Mouse (Mus musculus): ENCODE results near the gene Fermt3. TPM values are rescaled to one million over a fixed set of nuclear protein-coding genes. Genes with fewer than 3 reads are reported as not detected.

Gene Fermt3
- 103 and 105 TPM in 2 replicates for polyA plus RNA-seq (2015; fragmentation: Nextera tagmentation; extraction: Ambion mirVana)

- no peaks in the 10 kb centered on the region for H3K27me3 ChIP-seq (ENCODE audit: control insufficient read depth, insufficient read depth, low read depth, low read length)
- peak within 1 kb of the TSS; percentile 82 for H3K9ac ChIP-seq (ENCODE audit: low read depth, low read length)
- WGBS (ENCODE audit: insufficient replicate concordance) = 14% methylated on average over 5 of the region's 5 CpGs
- peaks cover 18% of the 10 kb centered on the region for H3K4me1 ChIP-seq (ENCODE audit: control insufficient read depth, low read depth, low read length)
- peak within 1 kb of the TSS; percentile 90 for H3K27ac ChIP-seq (ENCODE audit: low read length)
- H3K9me3 ChIP-seq (replicated peaks; ENCODE audit: control insufficient read depth, low read length) = no peaks in the 10 kb centered on the region
- peak within 1 kb of the TSS; percentile 66 for H3K4me2 ChIP-seq (ENCODE audit: low read depth, low read length)
- peaks cover 38% of the 10 kb centered on the region for H3K36me3 ChIP-seq (ENCODE audit: control insufficient read depth, insufficient read depth)
- ATAC-seq (ENCODE audit: low read depth) = peak; percentile 81
- peak within 1 kb of the TSS; percentile 76 for H3K4me3 ChIP-seq (ENCODE audit: low read depth, low read length)
These were observed at the start of gene Fermt3 for GRCm38 (mm10) chr19:7019191-7019590. Fermt3 (minus strand) TSS chr19:7019469.

GRCm38 (mm10) chr19:7068136-7068535 is 48.9 kb upstream of the Fermt3 start:
- Histone ChIP-seq H3K27me3 (ENCODE audit: control insufficient read depth, insufficient read depth, low read depth, low read length) (peaks cover 25% of the 10 kb centered on the region), H3K4me3 (ENCODE audit: low read depth, low read length) (no peak overlapping the region), H3K9ac (ENCODE audit: low read depth, low read length) (no peak overlapping the region; the same call in 1 of the 2 replicates), H3K9me3 (replicated peaks; ENCODE audit: control insufficient read depth, low read length) (no peaks in the 10 kb centered on the region), H3K4me1 (ENCODE audit: control insufficient read depth, low read depth, low read length) (peaks cover 20% of the 10 kb centered on the region), H3K27ac (ENCODE audit: low read length) (no peak overlapping the region), H3K4me2 (ENCODE audit: low read depth, low read length) (peak overlapping the region; percentile 43), H3K36me3 (ENCODE audit: control insufficient read depth, insufficient read depth) (no peaks in the 10 kb centered on the region)
- ATAC-seq (ENCODE audit: low read depth) = no peak
- 7% methylated on average over 14 of the region's 14 CpGs for WGBS (ENCODE audit: insufficient replicate concordance)

- Histone ChIP-seq H3K27ac (ENCODE audit: low read length) (peak overlapping the region; percentile 12; the same call in 1 of the 2 replicates), H3K27me3 (ENCODE audit: control insufficient read depth, insufficient read depth, low read depth, low read length) (peaks cover 25% of the 10 kb centered on the region), H3K9me3 (replicated peaks; ENCODE audit: control insufficient read depth, low read length) (no peaks in the 10 kb centered on the region), H3K4me2 (ENCODE audit: low read depth, low read length) (peak overlapping the region; percentile 43), H3K4me1 (ENCODE audit: control insufficient read depth, low read depth, low read length) (peaks cover 20% of the 10 kb centered on the region), H3K9ac (ENCODE audit: low read depth, low read length) (peak overlapping the region; percentile 25; the same call in 1 of the 2 replicates), H3K36me3 (ENCODE audit: control insufficient read depth, insufficient read depth) (no peaks in the 10 kb centered on the region), H3K4me3 (ENCODE audit: low read depth, low read length) (peak overlapping the region; percentile 7; the same call in 1 of the 2 replicates)
- WGBS (ENCODE audit: insufficient replicate concordance) = 24% methylated on average over 20 of the region's 20 CpGs
- ATAC-seq (ENCODE audit: low read depth) = peak; percentile 71
These were observed 48.2 kb upstream of the Fermt3 start for GRCm38 (mm10) chr19:7067344-7068050.

- Histone ChIP-seq H3K4me3 (ENCODE audit: low read depth, low read length) (no peak overlapping the region), H3K9me3 (replicated peaks; ENCODE audit: control insufficient read depth, low read length) (no peaks in the 10 kb centered on the region), H3K4me1 (ENCODE audit: control insufficient read depth, low read depth, low read length) (peaks cover 20% of the 10 kb centered on the region), H3K27me3 (ENCODE audit: control insufficient read depth, insufficient read depth, low read depth, low read length) (peaks cover 24% of the 10 kb centered on the region), H3K4me2 (ENCODE audit: low read depth, low read length) (peak overlapping the region; percentile 43), H3K9ac (ENCODE audit: low read depth, low read length) (no peak overlapping the region), H3K36me3 (ENCODE audit: control insufficient read depth, insufficient read depth) (no peaks in the 10 kb centered on the region), H3K27ac (ENCODE audit: low read length) (peak overlapping the region; percentile 12; the same call in 1 of the 2 replicates)
- 28% methylated on average over 7 of the region's 8 CpGs for WGBS (ENCODE audit: insufficient replicate concordance)
- peak; percentile 27; the same call in 1 of the 2 replicates for ATAC-seq (ENCODE audit: low read depth)
These were observed 47.6 kb upstream of the Fermt3 start for GRCm38 (mm10) chr19:7066828-7067342.

GRCm38 (mm10) chr19:7066034-7066827 is 47.0 kb upstream of the Fermt3 start:
- H3K27ac ChIP-seq (ENCODE audit: low read length) = 0 out of 2 replicates have a peak overlapping the region, but pooled peaks have one; percentile 20
- no peak for ATAC-seq (ENCODE audit: low read depth)
- H3K4me1 ChIP-seq (ENCODE audit: control insufficient read depth, low read depth, low read length) = peaks cover 20% of the 10 kb centered on the region
- H3K9ac ChIP-seq (ENCODE audit: low read depth, low read length) = no peak overlapping the region
- H3K36me3 ChIP-seq (ENCODE audit: control insufficient read depth, insufficient read depth) = no peaks in the 10 kb centered on the region
- H3K4me3 ChIP-seq (ENCODE audit: low read depth, low read length) = no peak overlapping the region
- no peaks in the 10 kb centered on the region for H3K9me3 ChIP-seq (replicated peaks; ENCODE audit: control insufficient read depth, low read length)
- H3K27me3 ChIP-seq (ENCODE audit: control insufficient read depth, insufficient read depth, low read depth, low read length) = peaks cover 19% of the 10 kb centered on the region
- H3K4me2 ChIP-seq (ENCODE audit: low read depth, low read length) = peak overlapping the region; percentile 43
- WGBS (ENCODE audit: insufficient replicate concordance) = 39% methylated on average over 15 of the region's 15 CpGs

GRCm38 (mm10) chr19:7064571-7064970 is 45.3 kb upstream of the Fermt3 start:
- Histone ChIP-seq H3K9ac (ENCODE audit: low read depth, low read length) (no peak overlapping the region), H3K36me3 (ENCODE audit: control insufficient read depth, insufficient read depth) (no peaks in the 10 kb centered on the region), H3K27me3 (ENCODE audit: control insufficient read depth, insufficient read depth, low read depth, low read length) (peaks cover 7% of the 10 kb centered on the region), H3K9me3 (replicated peaks; ENCODE audit: control insufficient read depth, low read length) (no peaks in the 10 kb centered on the region), H3K4me3 (ENCODE audit: low read depth, low read length) (no peak overlapping the region), H3K27ac (ENCODE audit: low read length) (no peak overlapping the region), H3K4me1 (ENCODE audit: control insufficient read depth, low read depth, low read length) (peaks cover 20% of the 10 kb centered on the region), H3K4me2 (ENCODE audit: low read depth, low read length) (no peak overlapping the region)
- 2% methylated on average over 3 of the region's 3 CpGs for WGBS (ENCODE audit: insufficient replicate concordance)
- peak; percentile 66 for ATAC-seq (ENCODE audit: low read depth)

- Histone ChIP-seq H3K9me3 (replicated peaks; ENCODE audit: control insufficient read depth, low read length) (no peaks in the 10 kb centered on the region), H3K36me3 (ENCODE audit: control insufficient read depth, insufficient read depth) (no peaks in the 10 kb centered on the region), H3K4me1 (ENCODE audit: control insufficient read depth, low read depth, low read length) (peaks cover 23% of the 10 kb centered on the region), H3K9ac (ENCODE audit: low read depth, low read length) (no peak overlapping the region), H3K27me3 (ENCODE audit: control insufficient read depth, insufficient read depth, low read depth, low read length) (no peaks in the 10 kb centered on the region), H3K4me3 (ENCODE audit: low read depth, low read length) (no peak overlapping the region), H3K27ac (ENCODE audit: low read length) (no peak overlapping the region), H3K4me2 (ENCODE audit: low read depth, low read length) (no peak overlapping the region)
- ATAC-seq (ENCODE audit: low read depth) = no peak
- WGBS (ENCODE audit: insufficient replicate concordance) = 74% methylated on average over 8 of the region's 8 CpGs
These were observed 43.6 kb upstream of the Fermt3 start for GRCm38 (mm10) chr19:7062916-7063315.

GRCm38 (mm10) chr19:7062110-7062509 is 42.8 kb upstream of the Fermt3 start:
- Histone ChIP-seq H3K27ac (ENCODE audit: low read length) (no peak overlapping the region), H3K4me3 (ENCODE audit: low read depth, low read length) (no peak overlapping the region), H3K9ac (ENCODE audit: low read depth, low read length) (no peak overlapping the region), H3K4me1 (ENCODE audit: control insufficient read depth, low read depth, low read length) (peaks cover 22% of the 10 kb centered on the region), H3K4me2 (ENCODE audit: low read depth, low read length) (no peak overlapping the region), H3K36me3 (ENCODE audit: control insufficient read depth, insufficient read depth) (no peaks in the 10 kb centered on the region), H3K27me3 (ENCODE audit: control insufficient read depth, insufficient read depth, low read depth, low read length) (no peaks in the 10 kb centered on the region), H3K9me3 (replicated peaks; ENCODE audit: control insufficient read depth, low read length) (no peaks in the 10 kb centered on the region)
- ATAC-seq (ENCODE audit: low read depth) = no peak
- WGBS (ENCODE audit: insufficient replicate concordance) = 75% methylated on average over 5 of the region's 5 CpGs

Measured in liver, embryonic 16.5 days (tissue).